Mouse (Mus musculus) intestine, embryonic 14.5 days (tissue): ENCODE data around the gene Neurog2. TPM values are rescaled to one million over a fixed set of nuclear protein-coding genes. Genes with fewer than 3 reads are reported as not detected.
A peak's percentile ranks its signal among the peaks of the same experiment; 100 is the strongest.

Experiments
- ATAC-seq: fragments of 200-750 bp; cut with Nextera tagmentation; replicated peaks from 2 replicates; pipeline ENCODE4 v1.8.0; 2017; ENCODE audit warnings: low read depth, moderate number of reproducible peaks, moderate TSS enrichment, moderate library complexity; ENCODE audit not compliant: low FRiP score, low TSS enrichment
- DNase-seq: peaks from one replicate; pipeline ENCODE4 v3.0.0-alpha.2; 2018; ENCODE audit warnings: low spot score
- H3K27ac ChIP-seq: fragments of 300-500 bp; sonication (generic); 2 replicates; pipeline ENCODE4 v1.5.1; 2014; ENCODE audit warnings: low read depth, mild to moderate bottlenecking, control low read depth
- H3K27me3 ChIP-seq: fragments of 300-500 bp; sonication (generic); replicated peaks from 2 replicates; pipeline ENCODE4 v1.6.1; 2014; ENCODE audit warnings: low read length, control low read depth; ENCODE audit not compliant: control insufficient read depth, insufficient read depth
- H3K36me3 ChIP-seq: fragments of 300-500 bp; sonication (generic); 2 replicates; pipeline ENCODE4 v1.6.1; 2014; ENCODE audit warnings: low read length, control low read depth; ENCODE audit not compliant: control insufficient read depth, insufficient read depth
- H3K4me1 ChIP-seq: fragments of 300-500 bp; sonication (generic); replicated peaks from 2 replicates; pipeline ENCODE4 v1.6.1; 2014; ENCODE audit warnings: low read length, control low read depth, mixed read lengths; ENCODE audit not compliant: control insufficient read depth, insufficient read depth
- H3K4me2 ChIP-seq: fragments of 300-500 bp; sonication (generic); 2 replicates; pipeline ENCODE4 v1.6.1; 2014; ENCODE audit warnings: low read length
- H3K4me3 ChIP-seq: fragments of 300-500 bp; sonication (generic); 2 replicates; pipeline ENCODE4 v1.5.1; 2014; ENCODE audit warnings: low read depth, low read length, control low read depth, mixed read lengths
- H3K9ac ChIP-seq: fragments of 300-500 bp; sonication (generic); 2 replicates; pipeline ENCODE4 v1.6.1; 2014; ENCODE audit warnings: mild to moderate bottlenecking, low read length
- H3K9me3 ChIP-seq: fragments of 300-500 bp; sonication (generic); 2 replicates; pipeline ENCODE4 v1.6.1; 2016; ENCODE audit warnings: low read length, control low read depth; ENCODE audit not compliant: control insufficient read depth
- WGBS: fragments of 180-500 bp; shearing (Covaris S2); extraction: QIAGEN DNeasy Blood & Tissue Kit; methylation state at CpG from one replicate; pipeline ENCODE4 v1.1.7; 2014; 5-methylcytosine and 5-hydroxymethylcytosine counted together
- polyA plus RNA-seq: library from polyadenylated mRNA; unstranded; fragments of >200 nt; fragmentation: Nextera tagmentation; extraction: Ambion mirVana; gene quantifications from 2 replicates; pipeline ENCODE4 v1.2.1, GENCODE M21; 2014

The Neurog2 gene
- polyA plus RNA-seq, 1 experiment from 2014 or later = not detected

GRCm38 (mm10) chr3:127639875-127640761 lies 7.2 kb downstream of the Neurog2 start:
- under 1% methylated on average over 36 of the region's 36 CpGs for WGBS
- H3K27ac ChIP-seq = no peak overlapping the region
- ATAC-seq = 0 out of 2 replicates have a peak, but pooled peaks have one; percentile 21
- no peaks in the 10 kb centered on the region for H3K9me3 ChIP-seq
- H3K27me3 ChIP-seq = peaks cover 97% of the 10 kb centered on the region
- H3K4me2 ChIP-seq = no peak overlapping the region
- H3K4me3 ChIP-seq = no peak overlapping the region
- H3K4me1 ChIP-seq = no peaks in the 10 kb centered on the region
- H3K9ac ChIP-seq = no peak overlapping the region
- DNase-seq = peak; percentile 77
- H3K36me3 ChIP-seq = no peaks in the 10 kb centered on the region

GRCm38 (mm10) chr3:127640762-127641700 lies 8.1 kb downstream of the Neurog2 start:
- Histone ChIP-seq H3K4me3 (0 out of 2 replicates have a peak overlapping the region, but pooled peaks have one; percentile 6), H3K4me2 (no peak overlapping the region), H3K4me1 (no peaks in the 10 kb centered on the region), H3K9me3 (no peaks in the 10 kb centered on the region), H3K27me3 (peaks cover 98% of the 10 kb centered on the region), H3K36me3 (no peaks in the 10 kb centered on the region), H3K27ac (no peak overlapping the region), H3K9ac (no peak overlapping the region)
- ATAC-seq (peak; percentile 53), DNase-seq (peak; percentile 58)
- 2% methylated on average over 37 of the region's 37 CpGs for WGBS

DNA sequence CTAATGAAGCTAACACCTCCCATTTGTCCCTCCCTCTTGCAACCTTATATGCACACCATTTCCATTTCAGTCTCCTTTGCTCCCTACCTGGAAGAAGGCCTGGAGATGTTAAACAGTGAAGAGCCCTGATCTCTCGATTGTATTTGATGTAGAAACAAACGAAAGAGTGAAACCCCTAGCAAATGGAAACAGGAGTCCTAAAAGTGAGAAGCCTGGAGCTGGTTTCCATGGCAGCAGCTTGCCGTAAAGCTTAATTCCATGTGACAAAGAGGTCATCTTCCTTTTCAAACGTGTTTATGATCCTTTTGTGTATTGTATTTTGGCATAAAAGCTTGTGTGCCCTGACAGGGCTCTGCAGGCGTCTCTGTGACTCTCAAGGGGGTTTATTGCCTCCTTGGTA lies 9.3 kb downstream of the Neurog2 start:
- no peak overlapping the region for H3K9ac ChIP-seq
- H3K27me3 ChIP-seq = peaks cover 99% of the 10 kb centered on the region
- H3K9me3 ChIP-seq = no peaks in the 10 kb centered on the region
- WGBS = 6% methylated on average over 5 of the region's 5 CpGs
- H3K27ac ChIP-seq = no peak overlapping the region
- H3K4me3 ChIP-seq = no peak overlapping the region
- ATAC-seq (no peak), DNase-seq (peak; percentile 60)
- H3K36me3 ChIP-seq = no peaks in the 10 kb centered on the region
- H3K4me1 ChIP-seq = no peaks in the 10 kb centered on the region
- no peak overlapping the region for H3K4me2 ChIP-seq

- WGBS = 47% methylated on average over 18 of the region's 18 CpGs
- Histone ChIP-seq H3K36me3 (no peaks in the 10 kb centered on the region), H3K4me1 (no peaks in the 10 kb centered on the region), H3K27me3 (peaks cover 58% of the 10 kb centered on the region), H3K9ac (no peak overlapping the region), H3K4me2 (no peak overlapping the region), H3K27ac (no peak overlapping the region), H3K9me3 (no peaks in the 10 kb centered on the region), H3K4me3 (no peak overlapping the region)
- no peak for ATAC-seq
- DNase-seq = no peak
Observed at GRCm38 (mm10) chr3:127646156-127646825, 13.4 kb downstream of the Neurog2 start.

- no peak for DNase-seq
- 67% methylated on average over 7 of the region's 7 CpGs for WGBS
- no peak overlapping the region for H3K9ac ChIP-seq
- H3K4me2 ChIP-seq = no peak overlapping the region
- no peaks in the 10 kb centered on the region for H3K9me3 ChIP-seq
- H3K4me1 ChIP-seq = no peaks in the 10 kb centered on the region
- no peak overlapping the region for H3K4me3 ChIP-seq
- no peak overlapping the region for H3K27ac ChIP-seq
- no peak for ATAC-seq
- peaks cover 2% of the 10 kb centered on the region; the same call in 1 of the 2 replicates for H3K27me3 ChIP-seq
- no peaks in the 10 kb centered on the region for H3K36me3 ChIP-seq
Observed at GRCm38 (mm10) chr3:127651742-127652653, 19.1 kb downstream of the Neurog2 start.

GRCm38 (mm10) chr3:127660712-127661111 lies 27.8 kb downstream of the Neurog2 start:
- WGBS = 70% methylated on average over 7 of the region's 7 CpGs
- DNase-seq (no peak), ATAC-seq (no peak)
- Histone ChIP-seq H3K27ac (no peak overlapping the region), H3K9me3 (no peaks in the 10 kb centered on the region), H3K4me1 (no peaks in the 10 kb centered on the region), H3K36me3 (no peaks in the 10 kb centered on the region), H3K4me2 (no peak overlapping the region), H3K27me3 (no peaks in the 10 kb centered on the region), H3K9ac (no peak overlapping the region), H3K4me3 (no peak overlapping the region)

GRCm38 (mm10) chr3:127661646-127662531 lies 29.0 kb downstream of the Neurog2 start:
- Histone ChIP-seq H3K4me3 (no peak overlapping the region), H3K9me3 (no peaks in the 10 kb centered on the region), H3K27me3 (no peaks in the 10 kb centered on the region), H3K9ac (no peak overlapping the region), H3K27ac (no peak overlapping the region), H3K36me3 (no peaks in the 10 kb centered on the region), H3K4me1 (no peaks in the 10 kb centered on the region), H3K4me2 (no peak overlapping the region)
- ATAC-seq (no peak), DNase-seq (no peak)
- 71% methylated on average over 22 of the region's 22 CpGs for WGBS
